Mouse (Mus musculus) WW6 (cell line): ENCODE measurements at regions not wholly inside any gene's neighbourhood (a gene's known extent, or its start where the extent isn't known, plus 50 kb on each side); places are given as distances from the start of the nearest gene placed in this dataset.

ENCODE experiments used
- DNase-seq: peaks from one replicate; pipeline ENCODE4 v3.0.0-alpha.2; 2013; ENCODE audit warnings: low read depth, low spot score

- DNase-seq, result no peak
Observed at GRCm38 (mm10) chr1:183717060-183717459, 296.0 kb upstream of the Dusp10 start.

- DNase-seq, result no peak
Observed at GRCm38 (mm10) chr1:183749126-183749525, 264.0 kb upstream of the Dusp10 start.

DNA sequence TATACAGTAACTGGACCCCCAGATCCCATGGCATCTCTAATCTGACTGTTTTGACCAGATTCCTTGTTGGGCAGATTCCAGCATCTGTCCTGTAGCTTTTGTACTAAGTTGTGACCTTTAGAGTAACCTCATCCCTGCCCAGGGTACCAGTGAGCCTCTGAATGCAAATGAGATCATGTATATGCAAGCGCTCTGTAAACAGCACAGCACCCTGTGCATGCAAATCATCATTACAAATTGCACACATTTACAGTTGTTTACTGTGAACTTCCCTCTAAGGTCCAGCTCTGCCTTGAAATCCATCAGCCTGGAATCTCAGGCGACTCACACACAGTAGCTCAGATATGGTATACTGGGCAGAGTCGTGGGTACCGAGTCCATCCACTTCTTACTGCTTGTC lies 258.6 kb upstream of the Dusp10 start:
- DNase-seq, result no peak

DNA sequence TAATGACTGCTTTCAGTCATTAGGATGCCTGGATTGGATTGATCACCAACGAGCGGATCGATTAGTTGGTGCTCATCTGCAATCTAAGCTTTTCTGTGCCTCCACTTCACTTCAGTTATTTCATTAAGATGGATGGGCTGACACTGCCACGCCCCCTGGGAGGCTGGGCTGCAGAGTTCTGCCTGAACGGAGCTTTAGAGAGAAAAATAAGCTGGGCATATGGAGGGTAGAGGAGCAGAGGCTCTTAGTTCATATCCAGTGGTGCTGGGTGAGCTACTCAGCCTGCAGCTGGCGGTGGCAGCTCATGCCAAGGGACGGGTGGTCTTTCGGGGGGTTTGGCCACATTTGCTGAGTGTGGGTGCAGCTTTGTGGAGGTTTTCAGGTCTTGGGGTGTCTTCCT lies 256.4 kb upstream of the Dusp10 start:
- DNase-seq, result no peak

DNA sequence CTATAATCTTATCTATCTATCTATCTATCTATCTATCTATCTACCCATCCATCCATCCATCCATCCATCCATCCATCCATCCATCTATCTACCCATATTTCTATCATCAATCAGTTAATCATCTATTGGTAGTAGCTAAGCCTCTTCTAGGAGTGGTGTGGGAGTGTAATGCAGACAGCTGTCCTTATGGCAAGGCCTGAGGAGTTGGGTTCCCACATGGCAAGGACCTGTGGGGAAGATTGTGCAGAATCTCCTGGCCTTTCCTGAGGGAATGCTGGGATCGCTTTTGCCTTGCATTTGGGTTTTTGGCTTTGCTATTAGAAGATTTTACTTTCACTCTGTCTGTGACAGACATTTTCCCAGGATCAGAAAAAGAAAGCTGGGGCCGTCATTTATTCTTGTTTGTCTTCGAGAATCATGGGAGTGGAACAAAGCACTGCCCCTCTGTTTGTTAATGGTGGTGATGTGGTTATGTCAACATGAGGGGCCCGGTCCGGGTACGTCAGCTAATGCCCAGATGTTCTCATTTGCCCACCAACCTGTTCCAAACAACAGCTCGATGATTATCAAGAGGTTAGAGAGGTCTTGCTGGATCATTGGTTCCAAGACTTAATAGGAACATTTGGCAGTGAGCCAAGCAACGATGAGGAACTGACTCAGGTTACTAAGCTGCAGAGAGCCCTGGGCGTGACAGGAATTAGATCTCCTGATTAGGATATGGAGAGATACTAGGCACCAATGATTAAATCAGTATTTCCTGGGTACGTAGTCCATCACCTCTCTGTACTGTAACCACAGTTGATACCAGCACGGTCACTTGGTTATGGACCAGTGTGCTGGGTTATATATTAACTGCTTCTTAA lies 249.0 kb upstream of the Dusp10 start:
- no peak for DNase-seq

GRCm38 (mm10) chr1:183772844-183773243 lies 240.3 kb upstream of the Dusp10 start:
- DNase-seq, result no peak

DNA sequence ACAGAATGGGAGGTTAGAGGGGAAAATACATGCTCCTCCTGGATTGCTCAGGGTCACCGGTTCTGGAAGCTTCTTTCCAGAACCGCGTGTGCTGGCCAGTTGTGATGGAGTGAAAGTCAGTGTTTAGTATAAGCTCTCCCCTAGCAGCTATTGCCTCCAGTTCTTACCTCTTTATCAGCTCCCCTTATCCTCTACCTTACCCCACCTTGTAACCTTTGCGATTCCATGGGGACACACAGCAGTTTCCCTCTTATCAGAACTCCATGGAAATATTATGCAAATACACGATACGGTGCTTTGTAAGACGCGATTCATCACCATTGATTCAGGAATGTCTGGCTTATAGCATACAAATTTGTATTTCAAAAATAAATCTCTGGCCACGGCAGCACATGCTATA lies 232.9 kb upstream of the Dusp10 start:
- no peak for DNase-seq

GRCm38 (mm10) chr1:183780779-183781178 lies 232.3 kb upstream of the Dusp10 start:
- no peak for DNase-seq

DNA sequence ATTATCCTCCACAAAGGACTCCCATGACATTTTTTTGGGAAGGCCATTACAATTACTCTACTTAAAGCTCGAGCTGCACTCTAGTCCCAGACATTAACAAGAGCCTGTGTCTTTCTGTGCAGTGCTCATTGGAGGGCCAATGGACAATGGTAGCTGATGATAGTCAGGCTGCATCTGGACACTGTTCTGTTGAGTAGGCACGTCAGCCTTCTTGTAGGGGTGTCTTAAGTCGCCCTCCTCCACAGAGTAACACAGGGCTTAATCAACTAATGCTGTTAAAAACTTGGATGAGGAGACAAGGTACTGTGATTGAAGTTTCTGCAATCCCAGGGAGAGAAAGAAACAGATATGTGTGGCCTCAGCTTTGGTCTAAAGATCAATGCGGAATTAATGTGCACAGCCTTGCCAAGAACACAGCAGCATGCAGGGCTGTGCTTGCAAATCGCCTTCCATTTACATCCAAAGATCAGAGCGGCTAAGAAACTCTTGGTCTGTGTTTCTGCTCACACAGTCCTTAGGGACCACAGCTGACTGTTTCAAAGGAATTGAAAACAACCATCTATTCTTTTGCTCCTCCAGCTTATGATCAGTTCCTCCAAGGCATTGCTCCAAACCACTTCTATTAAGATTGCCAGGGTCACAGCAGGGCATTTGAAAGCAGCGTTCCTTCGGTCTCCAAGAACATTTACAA lies 229.5 kb upstream of the Dusp10 start:
- DNase-seq, result no peak

DNA sequence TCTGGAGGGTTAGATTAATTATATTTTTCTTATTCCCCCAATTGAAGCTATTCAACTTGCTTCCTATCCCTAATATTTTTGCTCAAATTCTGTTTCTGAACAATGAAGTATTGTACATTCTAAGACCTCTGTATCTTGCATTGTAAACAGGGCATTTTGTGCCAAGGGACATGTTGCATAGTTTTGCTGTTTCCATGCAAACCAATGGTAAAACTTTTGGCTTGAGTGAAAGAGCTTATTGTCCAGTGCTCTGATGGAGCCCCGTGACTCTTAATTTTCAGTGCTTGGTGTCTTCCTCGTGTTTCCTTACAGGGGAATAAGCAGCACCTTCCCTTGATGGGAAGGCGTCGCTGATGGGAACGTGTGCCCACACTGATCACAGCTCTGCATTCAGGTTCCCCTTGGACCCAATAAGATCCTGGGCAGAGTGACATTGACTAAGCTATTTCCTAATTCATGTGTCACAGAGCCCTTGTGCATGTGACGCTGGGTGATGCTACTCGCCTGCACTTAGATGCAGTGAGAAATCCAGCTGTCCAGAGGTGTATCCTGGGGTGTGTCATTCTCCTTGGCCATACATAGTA lies 220.8 kb upstream of the Dusp10 start:
- DNase-seq, result no peak

DNA sequence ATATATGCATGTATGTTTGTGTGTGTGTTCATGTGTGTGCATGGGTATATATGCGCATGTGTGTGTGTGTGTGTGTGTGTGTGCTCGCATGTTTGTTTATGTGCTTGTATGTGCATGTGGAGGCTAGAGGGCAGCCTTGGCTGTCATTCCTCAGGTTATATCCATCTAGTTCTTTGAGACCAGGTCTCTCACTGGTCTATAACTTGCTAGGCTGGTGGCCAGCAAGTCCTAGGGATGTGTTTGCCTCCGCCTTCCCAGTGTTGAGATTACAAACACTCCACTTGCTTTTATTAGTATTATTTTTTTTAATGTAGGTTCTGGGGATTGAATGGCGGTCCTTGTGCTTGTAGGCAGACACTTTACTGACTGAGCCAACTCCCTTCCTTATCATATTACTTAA lies 219.8 kb upstream of the Dusp10 start:
- DNase-seq, result no peak

GRCm38 (mm10) chr1:183793913-183794445 lies 219.1 kb upstream of the Dusp10 start:
- DNase-seq, result no peak

DNA sequence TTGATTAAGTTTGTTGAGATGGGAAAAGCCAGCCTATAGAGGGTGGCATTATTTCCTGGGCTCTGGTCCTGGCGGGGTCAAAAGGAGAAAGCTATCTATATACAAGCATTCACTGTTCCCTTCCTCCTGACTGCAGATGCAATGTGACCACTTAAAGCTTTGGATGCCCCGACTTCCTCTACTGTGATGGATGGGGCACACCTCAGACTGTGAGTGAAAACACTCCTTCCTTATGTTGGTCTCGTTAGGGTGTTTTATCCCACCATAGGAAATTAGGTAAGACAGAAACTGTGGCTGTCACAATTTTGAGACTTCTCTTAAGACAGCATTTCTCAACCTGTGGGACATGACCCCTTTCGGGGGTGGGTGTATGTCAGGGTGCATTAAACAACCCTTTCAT lies 210.8 kb upstream of the Dusp10 start:
- no peak for DNase-seq

DNA sequence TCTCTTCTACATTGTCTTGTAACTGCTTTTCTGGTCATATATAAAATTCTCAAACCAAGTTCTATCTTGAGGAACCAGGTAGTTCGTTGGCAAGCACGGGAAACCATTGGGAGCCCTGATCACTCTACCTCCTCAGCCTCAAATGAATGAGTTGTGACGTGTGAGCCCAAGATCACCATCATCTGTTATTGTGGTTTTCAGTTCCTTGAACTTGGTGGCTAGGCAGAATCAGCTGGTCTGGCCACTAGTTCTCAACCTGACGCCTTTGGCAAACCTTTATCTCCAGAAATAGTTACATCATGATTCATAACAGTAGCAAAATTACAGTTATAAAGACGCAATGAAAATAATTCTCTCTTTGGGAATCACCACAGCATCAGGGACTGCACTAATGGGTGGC lies 209.7 kb upstream of the Dusp10 start:
- DNase-seq, result no peak

DNA sequence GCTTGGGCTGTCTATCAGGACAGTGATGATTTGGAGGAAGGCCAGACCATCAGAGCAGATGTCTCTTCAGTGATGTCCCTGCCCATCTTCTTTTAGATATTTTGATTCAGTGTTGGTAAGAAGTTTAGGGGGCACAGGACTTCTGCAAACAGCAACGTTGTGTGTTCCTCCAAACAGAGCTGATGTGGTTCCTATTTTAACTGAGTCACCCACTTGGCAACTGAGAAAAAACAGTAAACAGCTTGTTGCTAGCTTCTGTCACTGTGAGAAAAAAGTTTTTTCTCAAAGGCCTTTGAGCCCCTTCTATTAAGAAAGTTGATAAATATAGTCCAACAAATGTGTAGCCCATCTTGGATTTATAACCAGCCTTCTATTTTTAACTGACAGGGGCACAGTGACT lies 209.3 kb upstream of the Dusp10 start:
- DNase-seq, result no peak

DNA sequence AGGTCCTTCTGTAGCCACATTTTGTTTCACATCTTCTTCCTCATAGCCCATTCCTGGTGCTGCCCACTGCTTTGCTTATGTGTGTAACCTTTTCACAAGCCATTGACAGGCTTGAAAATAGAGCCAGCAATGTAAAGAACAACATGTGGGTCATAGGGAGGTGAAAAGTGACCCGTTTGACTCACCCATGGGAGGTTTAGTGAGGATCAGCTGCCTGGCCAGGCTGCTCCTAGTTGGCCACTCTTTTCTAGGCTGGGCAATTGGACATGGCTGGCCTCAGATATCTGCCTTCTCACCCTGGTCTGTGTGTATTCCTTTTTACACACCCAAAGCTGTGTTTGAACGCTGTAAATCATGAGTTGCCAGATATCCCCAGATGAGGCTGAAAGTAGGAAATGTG lies 208.8 kb upstream of the Dusp10 start:
- DNase-seq, result no peak

DNA sequence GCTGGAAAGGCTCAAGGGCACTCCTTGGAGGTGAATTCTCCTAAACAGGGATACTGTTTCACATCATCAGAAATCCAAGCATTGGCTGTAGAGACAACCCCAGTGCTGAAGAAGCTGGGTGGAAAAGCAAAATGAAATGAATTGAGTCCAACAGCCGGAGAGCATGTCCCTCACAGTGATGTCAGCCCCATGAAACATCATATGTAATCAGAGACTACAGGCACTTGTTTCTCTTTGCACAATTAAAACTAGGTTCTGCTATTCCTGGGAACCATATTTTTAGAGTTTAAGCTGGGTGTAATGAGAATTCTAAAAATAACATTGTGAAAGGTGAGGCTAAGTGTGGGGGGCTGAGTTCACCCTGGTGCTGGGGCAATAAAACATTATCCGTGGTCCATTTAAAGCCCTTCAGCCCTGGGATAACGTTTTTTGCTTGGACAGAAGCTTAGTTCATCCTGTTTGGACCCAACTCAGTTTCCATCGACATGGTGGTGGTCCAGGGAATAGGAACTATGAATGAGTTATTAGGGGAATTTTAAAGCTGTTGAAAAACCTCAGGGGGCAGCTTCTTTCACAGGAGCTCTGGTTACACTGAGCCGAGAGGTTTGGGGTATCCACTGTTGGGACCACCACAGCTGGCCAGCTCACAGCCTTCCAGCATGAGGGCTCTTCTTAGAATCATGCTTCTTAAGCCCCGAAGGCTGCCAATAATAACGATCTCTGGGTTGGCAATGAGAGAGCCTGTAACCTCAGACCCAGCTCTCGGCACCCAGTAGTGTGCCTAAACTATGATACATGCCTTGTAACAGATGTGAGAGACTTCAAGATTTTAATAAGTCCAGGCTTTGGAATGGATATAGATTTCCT lies 206.0 kb upstream of the Dusp10 start:
- DNase-seq, result no peak

DNA sequence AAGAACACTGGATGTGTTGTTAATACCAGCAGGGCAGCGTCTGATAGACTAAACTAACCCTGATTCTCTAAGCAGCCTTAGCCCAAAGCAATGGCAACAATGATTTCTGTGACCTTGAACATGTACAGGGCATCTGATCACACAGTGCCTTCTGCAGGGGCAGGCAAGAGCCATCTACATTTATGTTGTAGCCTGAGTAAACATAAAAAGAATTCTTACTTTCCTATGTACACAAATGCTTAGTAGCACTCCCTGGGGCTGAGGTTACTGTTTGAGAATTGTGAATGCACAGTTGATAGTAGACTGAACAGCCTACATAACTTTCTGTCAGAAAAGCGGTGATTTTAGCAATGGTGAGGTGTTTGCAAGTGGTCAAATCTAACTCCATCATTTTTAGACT lies 204.9 kb upstream of the Dusp10 start:
- no peak for DNase-seq

DNA sequence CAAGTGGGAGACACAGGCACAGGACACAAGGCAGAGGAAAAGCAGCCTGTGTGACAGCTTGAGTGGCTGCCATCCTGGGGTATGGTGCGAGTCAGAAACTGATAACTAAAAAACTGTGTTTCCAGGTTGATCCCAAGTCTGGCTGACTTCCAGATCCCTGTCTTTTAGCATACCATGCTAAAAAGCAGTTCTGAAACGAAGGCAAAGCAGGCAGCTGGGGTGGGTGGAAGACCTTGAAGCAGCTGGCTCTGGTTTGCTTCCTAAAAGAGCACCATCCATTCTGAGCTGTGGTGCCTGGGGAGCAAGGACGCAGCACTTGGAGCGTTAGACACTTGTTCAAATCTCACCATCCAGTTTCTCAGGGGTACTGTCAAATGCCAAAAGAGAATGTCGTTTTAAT lies 192.5 kb upstream of the Dusp10 start:
- DNase-seq, result no peak

GRCm38 (mm10) chr1:183826300-183826699 lies 186.8 kb upstream of the Dusp10 start:
- no peak for DNase-seq

DNA sequence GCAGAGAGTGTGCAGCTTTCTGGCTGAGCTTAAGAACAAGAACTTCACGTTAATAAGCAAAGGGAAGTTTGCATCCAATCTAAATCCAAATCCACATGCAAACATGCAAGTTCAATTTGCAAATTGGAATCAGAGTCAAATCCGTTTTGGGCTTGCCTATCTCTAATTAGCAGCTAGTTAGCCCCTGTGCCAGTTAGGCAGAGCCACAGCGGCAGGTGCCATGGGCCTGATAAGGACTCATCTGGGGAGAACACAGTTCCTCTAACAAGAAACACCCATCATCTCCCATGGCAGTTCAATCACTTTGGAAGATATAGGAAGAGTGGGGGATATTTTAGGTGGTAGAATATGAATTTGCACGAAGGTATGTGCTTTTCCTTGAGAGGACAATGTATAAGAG lies 168.0 kb upstream of the Dusp10 start:
- DNase-seq, result no peak
